Mouse (Mus musculus): Measurements from ENCODE around the gene Mcl1. TPM values are rescaled to one million over a fixed set of nuclear protein-coding genes. Genes with fewer than 3 reads are reported as not detected.

Mcl1 gene
- polyA plus RNA-seq, 2 experiments from 2014 or later: 62.9 to 76.7 TPM

DNA sequence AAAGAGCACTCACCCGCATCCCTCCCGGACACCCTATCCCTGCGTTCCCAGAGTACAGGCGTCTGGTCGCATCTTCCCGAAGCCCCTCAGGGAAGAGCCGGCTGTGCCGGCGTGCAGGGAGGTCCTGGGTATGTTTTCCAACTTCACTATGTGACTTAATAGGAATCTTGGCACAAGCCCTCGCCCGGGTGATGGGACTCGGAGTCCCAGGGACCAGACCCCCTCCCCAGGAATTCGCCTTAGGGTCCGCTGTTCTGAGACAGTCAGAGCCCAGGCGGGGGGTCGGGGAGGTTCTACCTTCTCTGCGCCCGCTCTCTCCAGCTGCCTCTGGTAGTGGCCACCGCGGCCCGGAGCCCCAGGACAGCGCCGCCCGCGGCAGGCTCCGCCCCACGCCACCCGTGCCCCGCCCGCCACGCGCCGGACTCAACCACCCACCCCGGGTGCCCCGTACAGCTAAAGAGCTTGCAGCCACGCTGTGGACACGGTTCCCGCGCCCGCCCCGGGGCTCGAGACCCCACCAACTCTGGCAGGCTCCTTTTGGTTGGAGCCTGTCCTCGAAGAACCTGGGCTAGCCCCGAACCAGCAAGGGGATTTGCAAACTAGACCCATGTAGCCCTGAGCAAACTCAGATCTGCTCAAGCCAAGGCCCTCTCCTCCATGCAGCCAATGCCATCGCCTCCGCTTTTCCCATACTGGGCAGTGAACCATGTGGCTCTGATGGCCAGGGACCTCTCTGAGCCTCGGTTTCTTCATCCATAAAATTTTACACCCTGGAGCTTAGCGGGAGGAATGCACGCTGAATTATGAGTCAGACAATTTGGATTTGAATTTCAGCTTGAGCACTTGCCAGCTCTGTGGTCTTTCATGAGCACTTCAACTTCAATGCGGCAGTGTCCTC, 29.2 kb downstream of the Mcl1 start, which contains the start of gene Adamtsl4:
Gene Adamtsl4 (minus strand): TSS at position 394 of the 898 bp plus-strand sequence.
- peak; percentile 60 for ATAC-seq

DNA sequence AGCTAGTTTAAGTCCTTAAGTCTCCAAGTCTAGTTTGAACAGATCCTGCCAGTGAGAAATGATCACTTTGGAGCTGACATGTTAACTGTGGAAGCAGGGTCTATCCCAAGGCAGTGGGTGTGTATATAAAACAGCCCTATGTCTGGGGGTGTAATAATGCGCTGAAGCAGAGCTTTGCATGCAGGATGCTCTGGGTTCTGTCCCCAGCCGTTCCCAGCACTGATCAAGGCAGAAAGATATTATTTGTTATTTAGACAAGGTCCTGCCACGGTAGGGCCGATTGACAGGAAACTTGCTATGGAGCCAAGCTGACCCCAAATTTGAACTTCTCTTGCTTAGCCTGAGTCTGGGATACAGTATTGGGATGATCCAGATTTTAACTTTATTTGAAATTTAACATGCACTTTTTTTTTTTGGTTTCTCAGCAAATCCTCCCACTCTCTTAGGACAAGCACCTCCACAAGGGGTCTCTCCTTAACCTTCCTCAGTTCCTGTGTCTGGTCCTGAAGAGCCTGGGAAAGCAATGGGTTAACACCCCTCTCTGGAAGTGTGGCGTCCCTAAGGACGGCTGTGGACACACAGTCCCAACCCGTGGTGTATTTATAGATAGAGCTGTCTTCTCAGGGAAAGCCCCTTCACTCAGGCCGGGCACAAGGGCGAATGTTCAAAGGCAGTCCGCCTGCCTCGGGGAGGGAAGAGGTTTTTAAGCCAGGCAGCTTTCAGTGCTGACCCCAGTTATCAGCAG, 30.8 kb downstream of the Mcl1 start:
- ATAC-seq: no peak

DNA sequence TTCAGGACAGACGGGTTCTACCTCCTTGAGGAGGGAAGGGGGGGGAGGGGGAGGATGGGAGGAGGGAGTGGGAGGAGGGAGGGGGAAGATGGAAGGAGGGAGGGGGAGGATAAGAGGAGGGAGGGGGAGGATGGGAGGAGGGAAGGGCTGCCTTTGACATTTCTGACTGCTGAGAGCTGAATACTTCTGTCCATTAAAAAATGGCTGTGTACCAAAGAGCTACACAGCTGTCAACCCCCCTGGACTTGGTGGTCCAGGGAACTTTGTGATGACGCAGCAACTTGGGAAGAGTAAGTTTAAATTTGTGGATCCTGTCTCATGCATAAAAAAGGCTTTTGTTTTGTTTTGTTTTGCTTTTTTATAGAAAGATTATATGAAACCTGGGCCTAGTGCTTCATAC, 31.4 kb downstream of the Mcl1 start:
- no peak for ATAC-seq

DNA sequence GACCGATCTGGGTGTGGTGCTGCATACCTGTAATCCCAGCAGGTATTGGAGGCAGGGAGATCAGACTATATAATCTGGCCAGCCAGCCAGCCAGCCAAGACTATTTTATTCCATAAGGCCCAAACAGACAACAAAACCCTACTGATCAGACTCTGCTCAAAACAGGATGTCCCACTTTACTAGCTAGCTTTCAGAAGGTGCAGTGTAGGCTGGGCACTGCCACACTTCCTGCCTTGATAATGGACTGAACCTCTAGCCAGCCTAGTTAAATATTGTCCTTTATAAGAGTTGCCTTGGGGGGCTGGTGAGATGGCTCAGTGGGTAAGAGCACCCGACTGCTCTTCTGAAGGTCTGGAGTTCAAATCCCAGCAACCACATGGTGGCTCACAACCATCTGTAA, 32.0 kb downstream of the Mcl1 start:
- ATAC-seq: peak; percentile 50

DNA sequence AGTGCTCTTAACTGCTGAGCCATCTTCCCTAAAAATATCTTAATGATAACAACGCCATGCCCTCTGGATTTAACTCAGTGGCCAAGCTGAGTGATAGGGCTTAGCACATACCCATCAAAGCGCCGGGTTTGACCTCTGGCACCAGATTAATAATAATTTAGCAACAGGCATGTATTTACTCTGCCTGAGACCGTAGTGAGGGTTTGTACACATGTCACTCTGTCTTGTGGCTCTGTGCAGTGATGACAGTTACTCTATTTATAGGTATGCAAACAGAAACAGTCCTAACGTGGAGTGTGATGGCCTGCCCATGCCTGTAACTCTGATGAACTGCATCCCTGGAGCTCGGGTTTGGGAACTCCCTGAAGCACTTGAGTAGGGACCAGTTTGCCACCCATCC, 34.1 kb downstream of the Mcl1 start:
- ATAC-seq: no peak

DNA sequence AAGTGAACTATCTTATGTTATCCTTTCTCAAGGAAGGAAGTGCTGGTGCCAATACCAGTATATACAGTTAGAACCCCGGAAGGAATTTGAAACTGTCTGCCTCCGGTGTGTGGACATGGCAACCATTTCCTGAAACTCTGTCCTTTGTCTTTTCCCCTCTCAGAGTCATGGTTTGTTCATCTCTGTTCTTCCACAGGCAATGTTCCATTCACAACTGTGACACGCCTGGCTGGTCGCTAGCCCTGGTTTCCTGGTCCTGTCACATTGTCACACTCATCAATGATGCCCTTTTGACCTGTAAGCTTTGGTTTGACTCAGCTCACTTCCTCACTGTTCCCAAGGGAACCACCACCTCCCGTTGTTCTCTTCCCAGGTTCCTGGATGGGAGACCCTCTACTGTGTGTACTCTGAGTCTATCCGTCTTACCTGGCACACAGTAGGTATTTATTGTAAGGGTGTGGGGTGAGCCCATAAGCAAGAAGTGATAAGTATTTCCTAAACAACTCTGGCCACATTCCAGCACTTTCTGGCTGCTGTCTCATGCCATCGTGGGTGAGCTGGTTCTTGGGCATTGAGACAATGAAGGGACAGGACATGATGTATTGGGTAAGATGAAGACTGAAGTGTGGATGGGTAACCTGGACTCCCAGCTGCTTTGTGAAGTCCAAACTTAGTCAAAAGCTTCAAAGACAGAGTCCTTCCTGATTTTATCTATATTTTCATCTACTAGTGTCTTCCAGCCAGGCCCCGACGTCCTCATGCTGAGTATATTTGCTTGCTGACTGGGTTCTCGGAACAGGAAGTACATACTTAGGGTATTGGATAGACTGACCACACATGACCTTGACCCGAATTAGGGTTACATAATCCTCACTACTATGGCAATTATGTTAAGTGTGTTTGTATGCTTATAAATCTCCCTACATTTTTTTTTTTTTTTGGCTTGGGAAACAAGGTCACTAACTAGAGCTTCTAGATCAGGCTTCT, 35.5 kb downstream of the Mcl1 start:
- no peak for ATAC-seq

DNA sequence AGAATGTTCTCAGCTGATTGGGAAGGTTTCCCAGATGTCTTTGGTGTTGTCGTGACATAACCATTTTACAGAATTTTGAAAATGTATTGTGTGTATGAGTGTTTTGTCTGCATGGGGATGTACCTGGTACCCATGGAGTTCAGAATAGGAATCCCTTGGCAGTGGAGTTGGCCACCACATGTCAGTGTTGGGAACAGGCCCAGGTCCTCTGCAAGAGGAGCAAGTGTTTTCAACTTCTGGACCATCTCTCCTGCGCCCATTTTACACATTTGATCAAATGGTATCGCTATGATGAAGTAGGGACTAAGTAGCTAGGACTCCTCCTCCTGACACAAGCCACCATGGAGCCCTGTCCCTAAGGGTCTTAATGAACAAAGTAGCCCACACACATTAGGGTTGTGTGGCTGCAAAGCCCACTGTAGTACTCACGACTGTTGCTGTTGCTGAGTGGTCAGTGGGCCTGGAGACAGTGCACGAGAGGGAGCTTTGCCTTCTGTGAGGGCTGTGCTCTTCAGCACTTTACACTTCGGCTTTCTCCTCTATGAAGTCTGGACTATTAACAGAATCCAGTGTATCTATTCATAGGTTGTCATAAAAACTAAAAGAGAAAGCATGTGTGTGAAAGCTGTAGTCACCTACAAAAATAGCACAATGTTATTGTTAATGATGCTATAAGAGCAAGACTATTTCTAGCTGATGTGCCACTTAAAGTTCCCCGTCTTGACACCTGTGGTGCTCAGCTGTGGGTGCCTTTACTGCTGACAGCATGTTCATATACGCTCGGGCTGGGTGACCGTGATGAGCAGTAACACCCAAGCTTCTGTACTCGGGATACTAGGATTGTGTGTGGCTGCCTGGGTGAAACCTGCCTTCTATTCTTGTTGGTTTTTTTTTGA, 36.5 kb downstream of the Mcl1 start:
- no peak for ATAC-seq

DNA sequence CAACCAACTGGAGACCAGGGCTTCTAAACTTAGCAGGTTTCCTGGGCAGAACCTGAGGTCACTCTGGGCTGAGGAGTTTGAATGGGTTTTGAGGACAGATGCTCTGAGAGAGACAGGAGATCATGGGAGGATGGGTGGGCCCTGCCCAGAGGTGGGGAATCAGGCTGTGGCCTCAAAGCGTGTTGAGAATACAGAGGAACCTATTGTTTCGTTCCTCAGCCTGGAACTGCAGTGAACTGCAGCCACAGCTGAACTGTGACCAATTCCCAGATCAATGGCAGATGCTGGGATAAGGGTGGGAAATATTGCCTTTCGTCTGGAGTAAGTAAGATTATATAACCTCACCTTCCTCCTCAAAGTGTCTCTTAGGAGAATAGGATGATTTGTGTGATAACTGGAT, 37.2 kb downstream of the Mcl1 start:
- no peak for ATAC-seq

DNA sequence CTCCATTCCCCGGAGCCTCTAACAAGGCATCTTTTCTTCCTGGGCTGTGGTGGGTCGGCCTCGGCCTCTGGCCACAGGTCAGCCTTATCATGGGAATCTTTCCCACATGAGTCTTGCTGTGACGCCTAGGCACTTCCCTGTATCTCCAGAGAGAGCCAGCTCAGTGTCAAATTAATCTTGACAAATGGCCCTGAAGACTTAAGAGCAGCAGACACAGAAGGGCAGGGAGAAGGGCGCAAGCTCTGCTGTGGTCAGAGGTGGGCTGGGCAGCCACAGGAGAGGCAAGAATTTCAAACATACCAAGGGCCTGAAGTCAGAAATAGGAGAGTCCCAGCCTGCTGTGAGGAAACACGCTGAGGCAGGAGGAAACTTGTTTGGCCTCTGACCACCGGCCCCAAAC, 37.8 kb downstream of the Mcl1 start:
- no peak for ATAC-seq

DNA sequence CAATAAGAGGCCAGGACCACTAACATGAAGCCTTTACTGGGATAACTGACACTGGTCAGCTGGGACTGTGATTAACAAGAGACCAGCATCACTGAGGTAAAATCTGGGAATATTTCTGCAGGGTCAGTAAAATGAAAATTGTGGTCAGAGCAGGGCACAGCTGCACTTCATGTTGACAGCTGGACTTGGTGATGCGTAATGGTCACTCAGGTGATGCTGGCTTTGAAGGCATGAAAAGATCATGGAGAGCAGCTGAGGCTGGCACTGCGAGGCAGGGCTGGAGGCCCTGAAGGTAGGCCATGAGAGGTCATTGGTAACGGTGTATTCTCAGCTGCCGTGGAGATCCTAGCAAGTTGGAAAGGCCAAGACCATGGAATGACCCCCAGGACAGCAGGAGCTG, 39.7 kb downstream of the Mcl1 start:
- no peak for ATAC-seq

DNA sequence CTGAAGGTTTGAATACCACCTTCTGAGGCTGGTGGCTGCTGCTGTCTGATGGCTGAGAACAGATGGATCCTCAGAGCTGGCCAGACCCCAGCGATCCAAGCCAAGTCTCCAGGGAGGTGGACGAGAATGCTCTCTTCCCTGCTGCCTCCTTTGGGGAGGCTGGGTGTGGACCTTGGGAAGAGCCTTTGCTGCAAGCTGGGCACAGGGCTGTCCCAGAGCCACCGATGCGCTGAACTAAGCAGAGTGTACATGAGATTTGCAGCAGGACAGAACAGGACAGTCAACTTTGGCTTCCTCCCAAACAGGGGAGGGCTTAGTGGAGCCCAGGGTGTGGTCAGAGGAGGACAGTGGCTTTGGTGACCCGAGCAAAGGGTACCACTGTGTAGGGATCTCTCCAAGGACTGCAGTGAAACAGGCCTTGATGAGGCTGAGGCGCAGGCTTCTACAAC, 41.7 kb downstream of the Mcl1 start:
- no peak for ATAC-seq

DNA sequence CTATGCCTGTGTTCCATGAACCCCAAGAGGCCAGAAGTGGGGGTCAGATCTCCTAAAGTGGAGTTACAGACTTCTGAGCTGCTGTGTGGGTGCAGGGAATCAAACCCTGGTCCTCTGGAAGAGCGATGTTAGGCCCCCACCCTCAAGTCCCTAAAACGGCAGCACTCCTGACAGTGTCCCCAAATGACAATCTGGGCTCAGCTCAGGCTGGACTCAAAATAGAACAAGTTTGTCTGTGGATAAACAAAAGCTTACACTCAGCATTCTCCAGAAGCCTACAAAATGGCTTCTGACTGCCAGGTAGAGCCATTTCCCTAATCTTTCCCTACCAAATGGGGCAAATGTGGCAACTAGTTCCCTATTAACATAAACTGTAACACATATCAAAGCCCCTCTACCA, 42.5 kb downstream of the Mcl1 start:
- no peak for ATAC-seq

DNA sequence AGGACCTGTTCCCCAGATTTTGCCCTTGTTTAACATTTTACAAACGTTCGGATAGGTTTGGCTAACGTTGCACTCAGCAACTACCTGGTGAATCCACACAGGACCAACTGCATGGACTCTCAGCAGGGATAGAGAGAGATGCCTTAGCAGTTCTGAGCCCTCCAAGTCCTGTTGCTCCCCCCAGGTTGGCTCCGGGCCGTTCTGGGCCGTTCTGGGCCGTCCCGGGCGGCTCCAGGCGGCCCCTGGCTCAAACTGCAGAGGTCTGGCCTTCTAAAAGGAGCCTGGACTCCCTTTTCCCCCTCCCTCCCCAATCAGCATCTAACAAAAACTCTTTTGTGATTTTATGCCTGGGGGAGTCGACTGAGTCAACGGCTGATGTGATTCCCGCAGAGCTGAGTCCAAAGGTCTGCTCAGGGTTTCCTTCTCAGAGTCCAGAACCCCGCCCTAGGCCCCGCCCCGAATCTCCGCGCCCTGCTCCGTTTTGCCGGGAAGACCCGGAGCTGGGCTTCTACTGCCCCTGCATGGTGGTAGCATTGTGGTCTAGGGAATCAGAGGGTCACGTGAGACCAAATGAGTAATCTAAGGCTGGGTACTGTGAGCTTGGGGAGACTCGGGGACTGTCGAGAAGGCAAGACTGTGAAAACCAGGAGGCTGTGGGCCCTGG, 43.4 kb downstream of the Mcl1 start:
- ATAC-seq: no peak

DNA sequence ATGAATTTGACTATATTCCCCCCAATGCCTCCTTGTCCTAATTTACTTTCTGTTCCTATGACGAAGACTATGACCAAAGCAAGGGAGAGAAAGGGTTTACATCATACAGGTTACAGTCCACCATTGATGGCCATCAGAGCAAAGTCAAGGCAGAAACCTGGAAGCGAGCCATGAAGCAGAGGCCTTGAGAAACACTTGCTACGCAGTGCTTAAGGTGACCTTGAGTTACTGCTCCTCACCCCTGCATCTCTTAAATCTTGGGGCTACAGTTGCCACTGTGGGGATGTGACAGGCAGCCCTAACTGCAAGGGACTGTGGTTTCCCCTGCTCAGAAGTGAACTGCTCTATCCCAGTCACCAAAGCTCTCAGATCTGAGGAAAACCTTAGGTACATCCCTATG, 44.7 kb downstream of the Mcl1 start:
- no peak for ATAC-seq

DNA sequence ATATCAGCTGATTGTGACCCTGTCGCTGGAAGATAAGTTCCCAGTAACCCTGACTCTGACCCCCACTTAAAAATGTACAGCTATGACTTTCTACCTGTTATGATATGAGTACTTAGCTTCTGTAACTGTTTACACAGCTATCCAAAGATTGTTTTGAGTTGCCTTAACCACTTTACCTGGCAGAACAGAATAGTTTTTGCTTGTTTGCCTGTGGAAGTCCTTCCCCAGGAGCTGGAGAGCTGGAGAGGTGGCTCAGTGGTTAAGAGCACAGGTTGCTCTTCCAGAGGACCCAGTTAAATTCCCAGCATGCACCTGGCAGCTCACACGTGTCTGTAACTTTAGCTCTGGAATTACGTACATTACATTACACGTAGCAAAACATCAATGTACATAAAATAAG, 46.0 kb downstream of the Mcl1 start:
- ATAC-seq: no peak

DNA sequence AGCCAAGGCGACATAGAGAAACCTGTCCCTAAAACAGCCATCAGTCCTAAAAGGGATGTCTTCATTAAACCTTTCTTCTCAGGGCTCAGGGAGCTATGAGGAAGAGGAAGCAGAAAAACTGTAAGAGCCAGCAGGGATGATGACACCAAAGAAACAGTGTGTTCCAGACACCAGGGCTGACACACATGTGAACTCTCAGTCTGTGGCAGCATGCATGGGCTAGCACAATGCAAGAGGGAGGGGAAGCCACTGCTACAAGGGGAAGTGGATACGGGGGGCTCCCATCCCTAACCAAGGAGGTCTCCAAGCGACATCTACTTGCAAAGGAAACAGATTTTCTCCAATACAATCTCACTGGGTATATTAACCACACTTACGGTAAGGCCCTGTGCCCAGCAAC, 47.7 kb downstream of the Mcl1 start:
- ATAC-seq: no peak

DNA sequence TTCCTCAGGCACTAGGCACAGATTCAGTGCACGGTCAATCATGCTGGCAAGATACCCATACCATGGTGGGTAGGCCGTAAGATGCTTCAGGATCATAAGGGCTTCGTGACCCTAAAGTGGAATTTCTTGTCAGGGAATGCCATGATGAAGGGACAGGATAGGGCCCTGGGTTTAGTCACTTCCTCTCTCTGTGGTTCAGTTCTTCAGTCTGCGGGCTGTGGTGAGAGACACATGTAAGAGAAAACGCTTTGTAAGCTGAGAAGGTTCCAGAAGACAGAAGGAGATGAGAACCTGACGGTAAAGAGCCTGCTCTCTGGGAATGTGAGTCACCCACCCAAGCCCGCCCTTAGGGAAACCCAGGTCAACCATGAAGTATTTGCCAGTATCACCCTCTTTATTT, 48.9 kb downstream of the Mcl1 start:
- peak; percentile 74 for ATAC-seq

DNA sequence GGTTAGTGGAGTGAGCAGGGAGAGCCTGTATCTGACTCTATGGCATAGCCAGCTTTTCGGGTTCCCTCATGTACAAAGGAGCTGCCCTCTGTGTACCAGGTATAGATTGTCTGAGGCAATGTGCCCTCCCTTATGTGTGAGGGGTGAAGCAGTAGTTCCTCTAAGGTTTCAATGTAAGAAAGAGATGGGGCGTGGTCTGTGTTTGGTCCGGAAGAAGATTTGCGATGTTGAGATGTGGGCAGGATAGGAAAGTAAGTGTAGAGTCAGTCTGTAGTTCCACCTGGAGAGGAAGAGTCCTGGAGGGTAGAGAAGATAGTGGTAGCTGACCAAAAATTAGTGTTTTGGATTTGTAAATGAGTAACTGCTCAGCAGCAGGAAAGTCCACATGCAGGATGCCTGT, 50.5 kb downstream of the Mcl1 start:
- peak; percentile 63 for ATAC-seq

DNA sequence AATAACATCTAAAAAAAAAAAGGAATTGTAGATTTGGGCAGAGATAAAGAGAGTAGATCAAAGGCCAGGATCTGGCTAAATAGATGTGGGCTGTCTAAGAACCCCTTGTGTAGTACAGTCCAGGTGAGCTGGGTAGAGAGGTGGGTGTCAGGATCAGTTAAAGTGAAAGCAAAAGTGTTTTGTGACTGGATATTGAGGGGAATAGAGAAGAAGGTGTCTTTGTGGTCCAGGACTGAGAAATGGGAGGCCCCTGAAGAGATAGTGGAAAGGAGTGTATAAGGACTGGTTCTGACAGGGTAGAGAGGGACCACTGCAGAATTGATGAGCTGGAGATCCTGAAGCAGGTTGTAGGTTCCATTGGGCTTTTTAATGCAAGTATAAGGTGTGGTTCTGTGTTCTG, 51.4 kb downstream of the Mcl1 start:
- peak; percentile 47 for ATAC-seq
